Mouse (Mus musculus): ENCODE results near the gene Arl2. TPM values are rescaled to one million over a fixed set of nuclear protein-coding genes. Genes with fewer than 3 reads are reported as not detected.

Gene Arl2
- polyA plus RNA-seq, 1 experiment from 2014 or later = 80.5 TPM

DNA sequence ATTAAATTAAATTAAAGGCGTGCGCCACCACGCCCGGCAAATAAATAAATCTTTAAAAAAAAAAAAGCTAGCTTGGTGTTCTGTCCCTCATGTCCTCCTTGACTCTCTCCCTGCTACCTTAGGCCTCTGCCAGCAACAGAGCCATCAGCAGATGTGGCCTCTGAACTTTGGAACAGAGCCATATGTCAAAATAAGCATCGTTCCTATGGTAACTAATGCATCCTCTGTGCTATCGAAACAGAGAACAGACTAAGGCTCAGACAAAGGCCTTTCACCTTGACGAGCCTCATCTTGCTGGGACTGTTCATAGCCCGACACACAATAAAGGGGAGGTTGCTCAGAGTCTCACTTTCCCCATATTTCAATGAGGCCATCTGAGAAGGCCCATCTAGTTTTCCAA is 18.0 kb downstream of the Arl2 start:
- Histone ChIP-seq H3K27ac (peak overlapping the region; percentile 65), H3K9me3 (no peaks in the 10 kb centered on the region), H3K9ac (no peak overlapping the region), H3K4me3 (replicated peaks) (no peak overlapping the region), H3K4me1 (peaks cover 10% of the 10 kb centered on the region), H3K4me2 (no peak overlapping the region), H3K27me3 (no peaks in the 10 kb centered on the region), H3K36me3 (replicated peaks) (no peaks in the 10 kb centered on the region)
- ATAC-seq (ENCODE audit: low FRiP score) = no peak
- WGBS = 72% methylated on average over 8 of the region's 8 CpGs

DNA sequence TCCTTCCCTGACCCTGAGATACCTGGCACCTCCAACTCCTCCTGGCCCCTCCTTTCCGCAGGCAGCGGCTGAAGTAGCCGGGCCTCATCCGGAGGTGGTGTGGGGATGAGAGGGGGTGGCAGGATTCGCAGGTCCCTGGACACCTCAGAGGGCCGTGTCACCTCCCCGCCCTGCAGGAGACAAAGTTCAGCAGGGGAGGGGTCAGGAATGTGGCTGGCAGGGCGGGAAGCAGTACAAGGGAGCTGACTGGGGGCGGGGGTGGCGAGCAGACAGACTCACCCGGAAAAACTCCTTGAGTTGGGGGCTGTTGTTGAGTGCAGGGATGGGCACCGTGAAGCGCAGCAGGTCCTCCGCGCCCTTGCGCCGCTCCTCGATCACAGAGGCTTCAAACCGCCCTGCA is 19.6 kb downstream of the Arl2 start:
- Histone ChIP-seq H3K4me3 (replicated peaks) (no peak overlapping the region), H3K27ac (no peak overlapping the region), H3K27me3 (no peaks in the 10 kb centered on the region), H3K36me3 (replicated peaks) (0 out of 2 replicates have a peak, but pooled peaks cover 1% of the 10 kb centered on the region), H3K4me1 (peaks cover 16% of the 10 kb centered on the region), H3K9ac (0 out of 2 replicates have a peak overlapping the region, but pooled peaks have one; percentile 12), H3K4me2 (no peak overlapping the region), H3K9me3 (no peaks in the 10 kb centered on the region)
- 34% methylated on average over 18 of the region's 19 CpGs for WGBS
- no peak for ATAC-seq (ENCODE audit: low FRiP score)

DNA sequence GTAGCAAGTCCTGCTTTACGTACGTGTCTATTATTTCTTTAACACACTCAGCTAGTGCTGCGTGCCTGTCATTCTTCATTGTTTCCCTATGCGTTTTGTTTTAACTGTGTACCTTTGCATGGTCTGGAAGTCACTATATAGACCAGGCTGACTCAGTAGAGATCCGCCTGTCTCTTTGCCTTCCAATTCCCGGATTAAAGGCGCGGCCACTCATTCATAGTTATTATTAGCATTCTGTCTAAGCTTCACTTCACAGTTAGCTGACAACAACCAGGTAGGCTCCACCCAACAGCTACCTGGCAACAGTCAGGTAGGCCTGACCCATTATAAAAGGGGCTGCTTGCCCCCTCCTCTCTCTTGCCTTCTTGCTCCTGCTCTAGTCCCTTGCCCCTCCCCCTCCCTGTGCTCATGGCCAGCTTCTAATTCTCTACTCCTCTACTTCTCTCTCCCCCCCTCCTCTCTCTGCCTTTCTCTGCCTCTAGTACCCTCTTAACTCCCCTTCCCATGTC is 22.6 kb downstream of the Arl2 start:
- Histone ChIP-seq H3K9ac (peak overlapping the region; percentile 92), H3K36me3 (replicated peaks) (peaks cover 28% of the 10 kb centered on the region), H3K4me2 (peak overlapping the region; percentile 94), H3K4me3 (replicated peaks) (peak overlapping the region; percentile 85), H3K27ac (peak overlapping the region; percentile 98), H3K4me1 (peaks cover 21% of the 10 kb centered on the region), H3K9me3 (no peaks in the 10 kb centered on the region), H3K27me3 (no peaks in the 10 kb centered on the region)
- peak; percentile 49 for ATAC-seq (ENCODE audit: low FRiP score)
- under 1% methylated on average over 8 of the region's 8 CpGs for WGBS

DNA sequence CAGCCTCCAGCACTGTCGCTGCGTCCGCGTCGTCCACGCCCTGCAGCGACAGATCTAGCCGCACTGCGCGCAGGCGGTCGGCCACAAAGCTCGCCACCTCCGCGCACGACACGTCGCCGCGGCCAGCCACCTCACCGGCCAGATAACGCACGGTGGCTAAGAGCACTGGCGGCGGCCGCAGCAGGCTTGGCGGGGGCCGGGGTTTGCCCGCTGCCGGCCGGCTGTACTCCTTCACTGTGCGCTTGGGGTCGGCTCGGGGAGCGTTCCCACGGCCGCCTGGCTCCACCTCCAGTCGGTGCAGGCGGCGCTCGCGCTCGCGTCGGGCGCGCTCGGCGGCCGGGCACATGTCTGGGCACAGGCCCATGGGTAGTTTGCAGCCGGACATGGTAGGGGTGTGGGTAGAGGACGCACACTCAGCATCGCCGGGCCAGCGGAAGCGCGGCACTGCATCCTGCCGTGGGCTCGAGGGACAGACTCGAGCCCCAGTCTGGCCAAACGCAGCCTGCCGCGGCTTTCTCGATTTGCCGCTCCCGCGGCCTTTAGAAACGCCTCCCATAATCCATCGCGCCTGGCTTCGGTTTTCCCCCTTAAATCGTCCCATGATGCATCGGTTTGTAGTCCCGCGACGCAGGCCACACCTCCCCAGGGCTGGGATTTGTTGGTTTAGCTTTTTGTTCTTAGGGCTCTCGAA is 23.2 kb downstream of the Arl2 start, which contains the start of gene Sac3d1:
Gene Sac3d1, minus strand, starts transcription at position 665 of the 691 bp plus-strand sequence.
- H3K4me2 ChIP-seq = peak within 1 kb of the TSS; percentile 94
- H3K9me3 ChIP-seq = no peaks in the 10 kb centered on the region
- peaks cover 21% of the 10 kb centered on the region for H3K4me1 ChIP-seq
- ATAC-seq (ENCODE audit: low FRiP score) = peak; percentile 89
- H3K36me3 ChIP-seq (replicated peaks) = peaks cover 28% of the 10 kb centered on the region
- H3K4me3 ChIP-seq (replicated peaks) = peak within 1 kb of the TSS; percentile 85
- H3K27ac ChIP-seq = peak within 1 kb of the TSS; percentile 98
- WGBS = under 1% methylated on average over 77 of the region's 77 CpGs
- H3K27me3 ChIP-seq = no peaks in the 10 kb centered on the region
- peak within 1 kb of the TSS; percentile 92 for H3K9ac ChIP-seq

DNA sequence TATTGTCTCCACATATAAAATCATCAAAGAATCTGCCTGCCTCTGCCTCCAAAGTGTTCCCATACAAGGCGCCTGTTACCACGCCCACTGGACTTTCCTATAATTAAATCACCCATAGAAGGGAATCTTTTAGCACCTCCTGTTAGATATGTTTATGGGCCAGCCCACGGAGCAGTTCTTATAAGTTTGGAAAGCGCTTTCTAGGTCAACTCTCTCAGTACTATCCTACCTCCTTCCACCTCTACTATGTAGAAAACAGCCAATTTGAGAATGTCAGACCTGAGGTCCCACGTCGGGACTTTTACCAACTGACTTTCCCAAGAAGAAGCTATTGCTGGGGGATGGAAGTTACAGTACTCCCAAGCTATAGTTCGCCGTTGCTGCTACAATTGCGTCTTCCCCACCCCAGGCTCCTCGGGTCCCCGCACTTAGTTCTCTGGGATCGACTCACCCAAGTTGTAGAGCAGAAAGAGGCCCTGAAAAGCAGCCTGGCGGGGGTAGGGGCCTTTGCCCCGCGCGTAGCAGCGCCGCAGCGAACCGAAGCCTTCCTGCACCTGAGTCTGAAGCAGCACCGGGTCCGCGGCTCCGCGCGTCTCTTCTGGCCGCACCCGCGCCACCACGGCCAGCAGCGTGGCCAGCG is 23.9 kb downstream of the Arl2 start:
- no peaks in the 10 kb centered on the region for H3K9me3 ChIP-seq
- no peak for ATAC-seq (ENCODE audit: low FRiP score)
- peak overlapping the region; percentile 94 for H3K4me2 ChIP-seq
- H3K9ac ChIP-seq = peak overlapping the region; percentile 92
- H3K27me3 ChIP-seq = no peaks in the 10 kb centered on the region
- 6% methylated on average over 32 of the region's 32 CpGs for WGBS
- peak overlapping the region; percentile 85 for H3K4me3 ChIP-seq (replicated peaks)
- peak overlapping the region; percentile 98 for H3K27ac ChIP-seq
- peaks cover 32% of the 10 kb centered on the region for H3K36me3 ChIP-seq (replicated peaks)
- peaks cover 21% of the 10 kb centered on the region for H3K4me1 ChIP-seq

DNA sequence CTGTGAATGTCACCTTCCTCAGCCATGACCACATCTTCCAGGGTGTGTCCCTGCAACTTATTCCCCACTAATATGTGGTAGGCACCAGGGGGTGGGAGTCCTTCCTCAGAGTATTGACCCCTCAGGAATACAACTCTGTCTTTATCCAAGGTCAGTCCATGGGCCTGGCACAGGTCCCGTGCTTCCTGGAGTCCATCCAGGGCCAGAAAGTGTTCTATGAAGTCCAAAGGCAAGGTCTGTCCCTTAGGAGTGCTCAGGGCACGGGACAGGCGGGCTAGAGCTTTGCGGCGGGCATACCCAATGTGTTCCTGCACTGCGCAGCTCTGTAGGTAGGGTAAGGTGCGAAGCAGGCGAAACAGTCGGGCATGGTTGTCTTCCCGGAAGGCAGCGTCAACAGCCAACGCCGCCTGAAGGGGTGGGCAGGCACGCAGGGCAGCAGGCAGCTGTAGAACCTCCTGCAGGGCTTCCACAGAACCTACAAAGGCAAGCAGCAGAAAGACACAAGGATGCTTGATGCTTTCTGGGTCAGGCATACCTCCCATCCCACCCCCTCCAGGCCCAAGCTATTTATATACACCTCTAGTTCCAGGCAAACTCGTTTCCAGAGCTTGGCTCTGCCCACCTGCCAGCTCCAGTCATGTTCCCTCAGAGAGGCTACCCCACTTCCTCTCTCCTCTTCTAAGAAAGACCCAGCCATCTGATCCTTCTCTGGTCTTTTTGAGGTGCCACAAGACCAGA is 25.1 kb downstream of the Arl2 start:
- no peak for ATAC-seq (ENCODE audit: low FRiP score)
- Histone ChIP-seq H3K27me3 (no peaks in the 10 kb centered on the region), H3K4me2 (peak overlapping the region; percentile 94), H3K4me1 (peaks cover 21% of the 10 kb centered on the region), H3K4me3 (replicated peaks) (peak overlapping the region; percentile 85; the same call in 1 of the 2 replicates), H3K36me3 (replicated peaks) (peaks cover 38% of the 10 kb centered on the region), H3K9me3 (no peaks in the 10 kb centered on the region), H3K27ac (no peak overlapping the region), H3K9ac (no peak overlapping the region)
- 89% methylated on average over 15 of the region's 15 CpGs for whole genome bisulfite sequencing

DNA sequence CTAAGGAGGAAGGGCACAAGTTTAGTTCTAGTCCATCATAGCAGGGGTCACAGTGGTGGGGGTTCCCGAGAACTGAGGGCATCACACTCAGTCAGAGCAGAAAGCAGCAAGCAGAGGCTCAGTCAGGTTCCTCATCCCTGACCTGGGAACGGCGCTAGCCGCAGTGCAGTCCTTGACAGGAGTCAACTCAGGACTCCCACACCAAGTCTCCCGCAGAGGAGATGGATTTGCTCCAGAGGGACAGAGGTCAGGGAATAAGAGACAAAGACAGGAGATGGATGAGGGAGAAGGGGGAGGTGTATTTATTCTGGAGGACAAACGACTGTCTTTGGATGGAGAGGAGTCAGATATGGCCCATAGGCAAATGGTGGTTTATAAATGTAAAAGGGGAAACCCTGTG is 28.2 kb downstream of the Arl2 start:
- Histone ChIP-seq H3K4me1 (peaks cover 15% of the 10 kb centered on the region), H3K27ac (no peak overlapping the region), H3K9ac (no peak overlapping the region), H3K4me3 (replicated peaks) (no peak overlapping the region), H3K36me3 (replicated peaks) (peaks cover 38% of the 10 kb centered on the region), H3K4me2 (no peak overlapping the region), H3K27me3 (no peaks in the 10 kb centered on the region), H3K9me3 (no peaks in the 10 kb centered on the region)
- 77% methylated on average over 6 of the region's 6 CpGs for WGBS
- ATAC-seq (ENCODE audit: low FRiP score) = no peak

DNA sequence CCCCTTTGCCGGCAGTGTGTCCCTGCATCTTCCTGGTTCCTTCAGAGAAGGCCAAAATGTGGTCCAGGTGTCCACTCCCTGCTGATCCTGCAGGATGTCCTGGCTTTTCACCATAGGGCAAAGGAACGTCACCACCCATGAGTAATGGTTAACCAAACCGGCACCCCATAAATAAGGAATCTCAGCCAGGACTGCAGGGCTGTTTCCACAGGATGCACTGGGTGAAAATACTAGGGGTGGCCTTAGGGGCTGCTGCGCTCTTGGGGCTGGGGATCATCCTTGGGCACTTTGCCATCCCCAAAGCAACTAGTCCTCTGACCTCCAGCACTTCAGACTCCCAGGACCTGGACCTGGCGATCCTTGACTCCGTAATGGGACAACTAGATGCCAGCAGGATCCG is 35.8 kb downstream of the Arl2 start, which contains the start of gene Naaladl1:
Gene Naaladl1, plus strand, starts transcription at position 197 of the 400 bp plus-strand sequence.
- Histone ChIP-seq H3K9me3 (no peaks in the 10 kb centered on the region), H3K27me3 (no peaks in the 10 kb centered on the region), H3K4me3 (replicated peaks) (no peak within 1 kb of the TSS), H3K9ac (no peak within 1 kb of the TSS), H3K4me2 (no peak within 1 kb of the TSS), H3K27ac (no peak within 1 kb of the TSS), H3K36me3 (replicated peaks) (no peaks in the 10 kb centered on the region), H3K4me1 (no peaks in the 10 kb centered on the region)
- 88% methylated on average over 7 of the region's 7 CpGs for whole genome bisulfite sequencing
- ATAC-seq (ENCODE audit: low FRiP score) = no peak

DNA sequence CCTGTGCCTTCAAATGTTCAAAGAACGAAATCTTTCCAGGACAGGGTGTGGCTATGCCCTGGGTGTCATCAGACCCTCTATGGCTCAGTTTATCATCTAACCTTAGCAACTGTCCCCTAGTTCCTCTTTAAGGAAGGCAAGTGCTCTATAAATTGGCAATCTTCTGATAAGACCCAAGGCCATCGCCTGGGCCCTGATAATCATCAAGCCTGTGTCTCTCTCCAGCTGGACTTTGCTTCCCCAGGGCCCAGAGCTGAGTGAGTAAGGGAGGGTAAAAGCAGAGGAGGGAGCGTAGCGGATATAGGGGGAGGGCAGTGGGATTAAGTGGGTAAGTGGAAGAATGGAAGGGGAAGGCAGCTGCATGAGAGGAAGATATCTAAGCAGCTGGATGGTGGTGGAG is 36.9 kb downstream of the Arl2 start:
- Histone ChIP-seq H3K27ac (no peak overlapping the region), H3K27me3 (no peaks in the 10 kb centered on the region), H3K9ac (no peak overlapping the region), H3K9me3 (no peaks in the 10 kb centered on the region), H3K4me1 (no peaks in the 10 kb centered on the region), H3K36me3 (replicated peaks) (peaks cover 5% of the 10 kb centered on the region; the same call in 1 of the 2 replicates), H3K4me3 (replicated peaks) (no peak overlapping the region), H3K4me2 (no peak overlapping the region)
- 85% methylated on average over 4 of the region's 4 CpGs for WGBS
- ATAC-seq (ENCODE audit: low FRiP score) = no peak

DNA sequence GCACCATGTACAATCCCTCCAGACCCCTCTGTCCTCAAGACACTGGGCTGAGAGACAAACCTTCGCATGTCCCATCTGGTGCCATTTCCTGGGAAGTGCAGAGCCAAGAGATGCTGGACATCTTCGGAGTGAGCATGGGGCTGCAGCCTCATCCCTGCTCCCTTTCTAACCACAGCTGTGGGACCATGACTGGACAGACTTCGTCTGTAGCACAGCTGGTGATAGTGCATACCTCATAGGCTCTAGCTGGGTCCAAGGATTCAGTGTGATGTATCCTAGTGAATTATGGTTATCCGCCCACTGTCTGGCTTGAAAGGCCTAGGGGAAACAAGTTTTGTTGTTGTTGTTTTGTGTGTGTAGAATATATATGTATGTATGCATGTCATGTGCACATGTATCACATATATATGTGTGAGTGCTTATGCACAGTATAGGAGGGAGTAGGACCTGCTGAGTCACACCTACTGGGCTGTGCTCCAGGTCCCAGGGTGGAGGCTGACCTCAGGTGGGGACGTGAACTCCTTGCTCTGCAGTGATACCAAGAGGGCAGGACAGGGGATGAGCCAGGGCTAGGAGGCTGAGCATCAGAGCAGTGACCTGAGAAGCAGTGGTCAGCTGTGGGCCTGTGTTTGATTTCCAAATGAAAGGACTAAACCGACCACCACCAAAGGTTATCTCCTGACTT is 39.0 kb downstream of the Arl2 start:
- Histone ChIP-seq H3K4me2 (no peak overlapping the region), H3K36me3 (replicated peaks) (peaks cover 14% of the 10 kb centered on the region), H3K27ac (no peak overlapping the region), H3K4me1 (no peaks in the 10 kb centered on the region), H3K27me3 (no peaks in the 10 kb centered on the region), H3K9ac (no peak overlapping the region), H3K4me3 (replicated peaks) (no peak overlapping the region), H3K9me3 (no peaks in the 10 kb centered on the region)
- WGBS = 78% methylated on average over 6 of the region's 6 CpGs
- no peak for ATAC-seq (ENCODE audit: low FRiP score)

DNA sequence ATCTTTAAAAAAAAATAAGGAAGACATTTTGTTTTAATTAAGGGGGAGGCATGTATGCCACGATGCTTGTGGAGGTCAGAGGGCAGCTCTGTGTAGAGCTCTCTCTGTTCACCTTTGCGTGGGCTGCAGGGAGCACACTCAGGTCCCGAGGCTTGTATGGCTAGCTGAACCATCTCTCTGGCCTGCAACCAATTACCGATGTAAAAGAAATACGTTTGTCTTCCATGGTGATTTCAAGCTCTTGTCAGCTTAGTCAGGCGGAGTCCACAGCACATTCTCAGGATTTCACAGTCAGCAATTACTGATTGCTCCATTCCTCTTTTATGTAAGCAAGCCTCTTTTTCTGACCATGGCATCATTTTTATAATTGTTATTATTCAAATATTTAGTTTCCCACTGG is 40.2 kb downstream of the Arl2 start:
- Histone ChIP-seq H3K27ac (no peak overlapping the region), H3K4me2 (no peak overlapping the region), H3K4me1 (no peaks in the 10 kb centered on the region), H3K36me3 (replicated peaks) (peaks cover 17% of the 10 kb centered on the region), H3K9ac (no peak overlapping the region), H3K4me3 (replicated peaks) (no peak overlapping the region), H3K9me3 (no peaks in the 10 kb centered on the region), H3K27me3 (no peaks in the 10 kb centered on the region)
- ATAC-seq (ENCODE audit: low FRiP score) = no peak
- WGBS = 76% methylated on average over 6 of the region's 6 CpGs

DNA sequence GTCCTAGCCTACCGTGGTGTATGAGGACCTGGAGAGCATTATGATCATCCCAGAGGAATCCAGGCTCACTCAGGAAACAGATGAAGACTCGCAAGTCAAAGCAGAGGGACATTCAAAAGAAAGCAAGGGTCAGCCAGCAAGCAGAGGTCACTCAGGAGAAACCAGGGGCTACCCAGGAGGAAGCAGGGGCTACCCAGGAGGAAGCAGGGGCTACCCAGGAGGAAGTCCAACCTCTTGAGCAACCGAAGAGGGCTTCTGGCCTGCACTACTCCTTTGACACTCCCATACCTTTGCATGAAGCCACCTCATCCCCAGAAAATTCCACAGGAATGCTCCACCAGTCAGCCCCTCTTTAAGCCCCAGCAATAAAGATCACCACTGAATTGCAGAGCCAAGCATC is 43.5 kb downstream of the Arl2 start:
- Histone ChIP-seq H3K9me3 (no peaks in the 10 kb centered on the region), H3K27ac (no peak overlapping the region), H3K36me3 (replicated peaks) (peaks cover 37% of the 10 kb centered on the region), H3K27me3 (no peaks in the 10 kb centered on the region), H3K4me3 (replicated peaks) (no peak overlapping the region), H3K4me2 (no peak overlapping the region), H3K4me1 (no peaks in the 10 kb centered on the region), H3K9ac (no peak overlapping the region)
- WGBS = 91% methylated on average over 3 of the region's 3 CpGs
- no peak for ATAC-seq (ENCODE audit: low FRiP score)

All from forebrain, embryonic 12.5 days (tissue).